Comparison of ENCODE assay signal across 8 mouse cellular contexts in genomic region chrX:102504179-102504578, GRCm38 (mm10). TPM values are rescaled to one million over a fixed set of nuclear protein-coding genes. Genes with fewer than 3 reads are reported as not detected.
A peak's percentile ranks its signal among the peaks of the same experiment; 100 is the strongest.
DNase-seq lines count a peak whose midpoint lies in the region; ATAC-seq and TF ChIP-seq lines count a peak whose summit lies in the region.

No protein-coding gene starts in this region.

- H3K27me3 ChIP-seq in heart, embryonic 15.5 days, result 0 out of 2 replicates have a peak, but pooled peaks cover 6% of the 10 kb centered on the region
- H3K27me3 ChIP-seq in G1E (ENCODE audit: insufficient read depth, low read length), result no peaks in the 10 kb centered on the region
- H3K27me3 ChIP-seq in hindbrain, embryonic 10.5 days (ENCODE audit: insufficient read depth, poor library complexity, severe bottlenecking), result peaks cover 54% of the 10 kb centered on the region
- H3K27me3 ChIP-seq in midbrain, embryonic 12.5 days, result peaks cover 21% of the 10 kb centered on the region

- WGBS in heart, embryonic 15.5 days, result 27% methylated on average over 10 of the region's 10 CpGs
- WGBS in hindbrain, embryonic 10.5 days, result 37% methylated on average over 10 of the region's 10 CpGs
- WGBS in midbrain, embryonic 12.5 days, result 31% methylated on average over 10 of the region's 10 CpGs

- peak overlapping the region; percentile 61 for H3K4me3 ChIP-seq in heart, embryonic 15.5 days
- peak overlapping the region; percentile 71 for H3K4me3 ChIP-seq in G1E (ENCODE audit: low read depth, low read length)
- H3K4me3 ChIP-seq in hindbrain, embryonic 10.5 days, result peak overlapping the region; percentile 59
- H3K4me3 ChIP-seq in midbrain, embryonic 12.5 days, result peak overlapping the region; percentile 53

- peaks cover 3% of the 10 kb centered on the region; the same call in 1 of the 2 replicates for H3K4me1 ChIP-seq in heart, embryonic 15.5 days (replicated peaks)
- peaks cover 7% of the 10 kb centered on the region; the same call in 1 of the 2 replicates for H3K4me1 ChIP-seq in G1E (ENCODE audit: insufficient read depth, low read depth, low read length)
- H3K4me1 ChIP-seq in hindbrain, embryonic 10.5 days (replicated peaks), result no peaks in the 10 kb centered on the region
- no peaks in the 10 kb centered on the region for H3K4me1 ChIP-seq in midbrain, embryonic 12.5 days

- peak overlapping the region; percentile 46 for H3K9ac ChIP-seq in heart, embryonic 15.5 days
- peak overlapping the region; percentile 49 for H3K9ac ChIP-seq in midbrain, embryonic 12.5 days (replicated peaks)

- H3K4me2 ChIP-seq in heart, embryonic 15.5 days, result peak overlapping the region; percentile 61
- peak overlapping the region; percentile 55 for H3K4me2 ChIP-seq in midbrain, embryonic 12.5 days (replicated peaks)

- no peak for ATAC-seq in heart, embryonic 15.5 days (replicated peaks; ENCODE audit: insufficient number of reproducible peaks, insufficient read depth, low FRiP score, low read depth)
- no peak for ATAC-seq in G1E (ENCODE audit: extremely low read depth, insufficient number of reproducible peaks, low FRiP score, poor library complexity, severe bottlenecking)
- no peak for ATAC-seq in midbrain, embryonic 12.5 days (ENCODE audit: low FRiP score, low read depth)

- intact Hi-C loops in left cerebral cortex, postnatal 10 days (cut with DNase I), result no loop called here

- no peaks in the 10 kb centered on the region for H3K9me3 ChIP-seq in heart, embryonic 15.5 days (replicated peaks)
- no peaks in the 10 kb centered on the region for H3K9me3 ChIP-seq in G1E (replicated peaks)
- no peaks in the 10 kb centered on the region for H3K9me3 ChIP-seq in hindbrain, embryonic 10.5 days
- no peaks in the 10 kb centered on the region for H3K9me3 ChIP-seq in midbrain, embryonic 12.5 days

- DNase-seq in heart, adult 11 months, result no peak
- DNase-seq in G1E (ENCODE audit: low spot score), result no peak
- no peak for DNase-seq in hindbrain, embryonic 10.5 days (ENCODE audit: low spot score)
- no peak for DNase-seq in cerebellum, adult 9-11 months
- DNase-seq in frontal cortex, postnatal 36 days (ENCODE audit: low spot score in 2 of 2), result no peak
- no peak for DNase-seq in left cerebral cortex, postnatal 10 days (ENCODE audit: extremely low spot score in 1 of 2, low spot score in 2 of 2)

- no peak for TF ChIP-seq CTCF in G1E (IDR thresholded peaks at IDR 0.05; ENCODE audit: low read depth, low read length)

- no peaks in the 10 kb centered on the region for H3K36me3 ChIP-seq in heart, embryonic 15.5 days
- peaks cover 19% of the 10 kb centered on the region for H3K36me3 ChIP-seq in G1E (replicated peaks)
- no peaks in the 10 kb centered on the region for H3K36me3 ChIP-seq in hindbrain, embryonic 10.5 days
- H3K36me3 ChIP-seq in midbrain, embryonic 12.5 days, result no peaks in the 10 kb centered on the region

- no peak overlapping the region for H3K27ac ChIP-seq in heart, embryonic 15.5 days
- peak overlapping the region; percentile 66; the same call in 1 of the 2 replicates for H3K27ac ChIP-seq in hindbrain, embryonic 10.5 days
- H3K27ac ChIP-seq in midbrain, embryonic 12.5 days (replicated peaks), result no peak overlapping the region

RNA-seq across cellular contexts. Expression of gene Hdac8, which starts 1.0 kb away (rescaled TPM):
- 5.4 and 6.1 TPM in 2 replicates for polyA plus RNA-seq in heart, embryonic 15.5 days (2015; fragmentation: Nextera tagmentation; extraction: Ambion mirVana)
- 17.6 TPM in 2 replicates for total RNA-seq in G1E (2014; fragmentation: Nextera tagmentation)
- total RNA-seq in G1E (2017), result 13.3 and 13.6 TPM in 2 replicates
- 5.0 and 7.5 TPM in 2 replicates for polyA plus RNA-seq in G1E (2012)
- polyA plus RNA-seq in hindbrain, embryonic 10.5 days (2016; fragmentation: Nextera tagmentation; extraction: Ambion mirVana), result 5.9 and 7.8 TPM in 2 replicates
- polyA plus RNA-seq in midbrain, embryonic 12.5 days (2016; fragmentation: Nextera tagmentation; extraction: Ambion mirVana), result 8.3 and 8.7 TPM in 2 replicates
- 10 to 100 TPM in 1 of 2 experiments, 1 to 10 TPM in 1; 9.7 to 12.2 TPM for total RNA-seq in left cerebral cortex, postnatal 10 days (2021)
